25 mouse cellular contexts compared by ENCODE assay signal in genomic region chr2:59991775-59992174, GRCm38 (mm10).
DNase-seq lines count a peak whose midpoint lies in the region; ATAC-seq and TF ChIP-seq lines count a peak whose summit lies in the region.
"Had no signal": no experiment of that assay in that cellular context is flagged by ENCODE, and none has a peak within 500 bp of the region (broad histone marks: within the 10 kb centered on the region; RNA-seq: fewer than 3 reads in every experiment).

No protein-coding gene starts in this region.

- H3K27me3 ChIP-seq in embryonic facial prominence, embryonic 14.5 days (replicated peaks; ENCODE audit: control insufficient read depth, insufficient read depth, low read length) = no peaks in the 10 kb centered on the region
- no peaks in the 10 kb centered on the region for H3K27me3 ChIP-seq in embryonic facial prominence, embryonic 10.5 days (replicated peaks; ENCODE audit: low read depth, poor library complexity, severe bottlenecking)
- H3K27me3 ChIP-seq in heart, embryonic 13.5 days (replicated peaks) = no peaks in the 10 kb centered on the region
- H3K27me3 ChIP-seq in liver, postnatal 0 days (ENCODE audit: insufficient read depth, low read length) = no peaks in the 10 kb centered on the region
- H3K27me3 ChIP-seq in neural tube, embryonic 13.5 days = no peaks in the 10 kb centered on the region
- H3K27me3 ChIP-seq in neural tube, embryonic 15.5 days (replicated peaks) = no peaks in the 10 kb centered on the region
- H3K27me3 ChIP-seq: CH12.LX; embryonic facial prominence, embryonic 13.5 days; forebrain, embryonic 13.5 days; forebrain, embryonic 15.5 days; Patski had no signal

- no peak overlapping the region for H3K4me2 ChIP-seq in embryonic facial prominence, embryonic 14.5 days (ENCODE audit: low read depth, low read length)
- no peak overlapping the region for H3K4me2 ChIP-seq in heart, embryonic 13.5 days
- no peak overlapping the region for H3K4me2 ChIP-seq in liver, postnatal 0 days (ENCODE audit: low read depth, low read length)
- H3K4me2 ChIP-seq in neural tube, embryonic 13.5 days = no peak overlapping the region
- no peak overlapping the region for H3K4me2 ChIP-seq in neural tube, embryonic 15.5 days
- H3K4me2 ChIP-seq: forebrain, embryonic 13.5 days; forebrain, embryonic 15.5 days had no signal

- intact Hi-C loops in heart, postnatal 14 days (cut with DNase I) = no loop called here

- ATAC-seq in embryonic facial prominence, embryonic 14.5 days (ENCODE audit: low read depth) = no peak
- no peak for ATAC-seq in heart, embryonic 13.5 days (ENCODE audit: extremely low read depth, insufficient number of reproducible peaks, low FRiP score, low TSS enrichment)
- ATAC-seq in liver, postnatal 0 days = peak; percentile 50
- no peak for ATAC-seq in neural tube, embryonic 13.5 days (ENCODE audit: low read depth)
- no peak for ATAC-seq in neural tube, embryonic 15.5 days (ENCODE audit: low FRiP score)
- ATAC-seq: activated CD4-positive, CD25-positive, alpha-beta regulatory T cell, adult 4 months; CD4-positive, CD25-positive, alpha-beta regulatory T cell, adult 4 months; forebrain, embryonic 13.5 days; forebrain, embryonic 15.5 days; Patski had no signal

- peaks cover 3% of the 10 kb centered on the region; the same call in 1 of the 2 replicates for H3K4me1 ChIP-seq in embryonic facial prominence, embryonic 14.5 days (ENCODE audit: control insufficient read depth, insufficient read depth, low read length)
- H3K4me1 ChIP-seq in embryonic facial prominence, embryonic 10.5 days = peaks cover 50% of the 10 kb centered on the region
- H3K4me1 ChIP-seq in heart, embryonic 13.5 days = peaks cover 45% of the 10 kb centered on the region
- H3K4me1 ChIP-seq in liver, postnatal 0 days (ENCODE audit: insufficient read depth) = no peaks in the 10 kb centered on the region
- peaks cover 20% of the 10 kb centered on the region for H3K4me1 ChIP-seq in neural tube, embryonic 13.5 days (replicated peaks)
- H3K4me1 ChIP-seq in neural tube, embryonic 15.5 days = peaks cover 8% of the 10 kb centered on the region
- H3K4me1 ChIP-seq: forebrain, embryonic 15.5 days had no signal

- H3K9ac ChIP-seq in embryonic facial prominence, embryonic 14.5 days (ENCODE audit: low read depth, low read length) = no peak overlapping the region
- 0 out of 2 replicates have a peak overlapping the region, but pooled peaks have one; percentile 14 for H3K9ac ChIP-seq in heart, embryonic 13.5 days
- H3K9ac ChIP-seq in liver, postnatal 0 days (replicated peaks) = no peak overlapping the region
- no peak overlapping the region for H3K9ac ChIP-seq in neural tube, embryonic 13.5 days
- H3K9ac ChIP-seq in neural tube, embryonic 15.5 days (replicated peaks) = no peak overlapping the region
- H3K9ac ChIP-seq: forebrain, embryonic 13.5 days; forebrain, embryonic 15.5 days had no signal

- H3K4me3 ChIP-seq in embryonic facial prominence, embryonic 14.5 days (ENCODE audit: low read depth, low read length) = no peak overlapping the region
- no peak overlapping the region for H3K4me3 ChIP-seq in embryonic facial prominence, embryonic 10.5 days
- no peak overlapping the region for H3K4me3 ChIP-seq in heart, embryonic 13.5 days
- no peak overlapping the region for H3K4me3 ChIP-seq in liver, postnatal 0 days (ENCODE audit: low read depth, low read length)
- H3K4me3 ChIP-seq in neural tube, embryonic 13.5 days = no peak overlapping the region
- no peak overlapping the region for H3K4me3 ChIP-seq in neural tube, embryonic 15.5 days (replicated peaks)
- H3K4me3 ChIP-seq: forebrain, embryonic 13.5 days; forebrain, embryonic 15.5 days had no signal

- no peak for TF ChIP-seq CTCF in liver, postnatal 0 days (IDR thresholded peaks at IDR 0.05; ENCODE audit: low read depth)

- 0 out of 2 replicates have a peak, but pooled peaks cover 3% of the 10 kb centered on the region for H3K36me3 ChIP-seq in embryonic facial prominence, embryonic 14.5 days (ENCODE audit: control insufficient read depth, insufficient read depth, low read length)
- H3K36me3 ChIP-seq in embryonic facial prominence, embryonic 10.5 days (replicated peaks) = peaks cover 16% of the 10 kb centered on the region; the same call in 1 of the 2 replicates
- no peaks in the 10 kb centered on the region for H3K36me3 ChIP-seq in heart, embryonic 13.5 days
- peaks cover 3% of the 10 kb centered on the region; the same call in 1 of the 2 replicates for H3K36me3 ChIP-seq in liver, postnatal 0 days (replicated peaks; ENCODE audit: insufficient read depth, low read length)
- H3K36me3 ChIP-seq in neural tube, embryonic 13.5 days = 0 out of 2 replicates have a peak, but pooled peaks cover 5% of the 10 kb centered on the region
- no peaks in the 10 kb centered on the region for H3K36me3 ChIP-seq in neural tube, embryonic 15.5 days
- H3K36me3 ChIP-seq: forebrain, embryonic 15.5 days had no signal

- DNase-seq in embryonic facial prominence, embryonic 14.5 days (ENCODE audit: low spot score) = no peak
- DNase-seq in embryonic facial prominence, embryonic 10.5 days (ENCODE audit: low spot score) = no peak
- DNase-seq in heart, postnatal 14 days = no peak
- no peak for DNase-seq in liver, postnatal 0 days
- DNase-seq in liver = no peak
- DNase-seq: adrenal gland, adult 8-10 months; adrenal gland, postnatal 14 days; adrenal gland, postnatal 36 days; B cell, adult 2 months; cerebellum, adult 11-12 months; cerebellum, adult 2 months; cerebellum, adult 9-10 months; cerebellum, postnatal 10 days; cerebellum, postnatal 25 days had no signal

- no peak for TF ChIP-seq EP300 in liver, postnatal 0 days (IDR thresholded peaks at IDR 0.05; ENCODE audit: low read depth)

- no peaks in the 10 kb centered on the region for H3K9me3 ChIP-seq in embryonic facial prominence, embryonic 14.5 days (ENCODE audit: control insufficient read depth, low read length)
- no peaks in the 10 kb centered on the region for H3K9me3 ChIP-seq in embryonic facial prominence, embryonic 10.5 days
- H3K9me3 ChIP-seq in heart, embryonic 13.5 days = no peaks in the 10 kb centered on the region
- H3K9me3 ChIP-seq in liver, postnatal 0 days (ENCODE audit: low read length) = no peaks in the 10 kb centered on the region
- no peaks in the 10 kb centered on the region for H3K9me3 ChIP-seq in neural tube, embryonic 13.5 days
- H3K9me3 ChIP-seq in neural tube, embryonic 15.5 days (replicated peaks) = no peaks in the 10 kb centered on the region
- H3K9me3 ChIP-seq: embryonic facial prominence, embryonic 13.5 days; forebrain, embryonic 13.5 days; forebrain, embryonic 15.5 days; G1E had no signal

- H3K27ac ChIP-seq in embryonic facial prominence, embryonic 14.5 days (replicated peaks; ENCODE audit: low read depth, low read length) = peak overlapping the region; percentile 54; the same call in 1 of the 2 replicates
- no peak overlapping the region for H3K27ac ChIP-seq in embryonic facial prominence, embryonic 10.5 days (replicated peaks)
- no peak overlapping the region for H3K27ac ChIP-seq in heart, embryonic 13.5 days (replicated peaks)
- H3K27ac ChIP-seq in liver, postnatal 0 days (ENCODE audit: low read depth) = no peak overlapping the region
- H3K27ac ChIP-seq in neural tube, embryonic 13.5 days (replicated peaks) = 0 out of 2 replicates have a peak overlapping the region, but pooled peaks have one; percentile 39
- no peak overlapping the region for H3K27ac ChIP-seq in neural tube, embryonic 15.5 days (replicated peaks)
- H3K27ac ChIP-seq: forebrain, embryonic 15.5 days had no signal

Comparison
In these comparisons a context has a peak if more than half of its experiments do, and no peak if none do; other contexts are left out.
1. H3K27ac ChIP-seq: peak in embryonic facial prominence, embryonic 14.5 days (single experiment) and neural tube, embryonic 13.5 days (single experiment); none in embryonic facial prominence, embryonic 10.5 days (single experiment), heart, embryonic 13.5 days (single experiment), liver, postnatal 0 days (single experiment) and neural tube, embryonic 15.5 days (single experiment).